Mouse (Mus musculus): ENCODE results near the gene Chrnb2.

DNA sequence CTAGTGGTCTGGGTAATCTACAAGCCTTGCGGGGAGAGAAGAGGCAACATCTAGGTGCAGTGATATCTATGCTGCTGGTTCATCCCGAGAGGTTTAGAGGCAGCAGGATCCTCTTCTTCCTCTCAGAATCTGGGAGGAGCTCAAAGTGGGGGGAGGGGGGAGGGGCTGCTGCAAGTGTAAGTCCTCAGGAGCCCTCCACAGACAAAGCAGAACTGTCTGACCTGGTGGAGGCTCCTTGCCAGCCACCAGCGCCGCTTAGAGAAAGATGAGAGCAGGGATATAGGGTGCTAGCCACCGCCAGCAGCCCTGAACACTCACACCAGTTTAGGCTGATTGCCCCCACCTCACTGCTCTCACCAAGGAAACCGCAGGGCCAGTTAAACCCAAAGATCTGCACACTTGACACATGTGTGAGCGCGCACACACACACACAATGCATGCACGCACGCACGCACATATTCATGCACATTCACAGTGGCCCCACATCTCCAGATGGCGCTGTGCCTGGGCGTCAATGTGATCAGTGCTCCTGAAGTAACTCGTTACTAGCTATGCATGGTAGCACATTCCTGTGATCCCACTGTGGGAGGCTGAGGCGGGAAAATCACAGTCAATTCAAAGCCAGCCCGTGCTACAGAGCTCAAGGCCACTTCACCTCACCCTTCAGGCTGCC lies 24.4 kb upstream of the Chrnb2 start:
- TF ChIP-seq CTCF (IDR thresholded peaks at IDR 0.05; ENCODE audit: borderline replicate concordance, control insufficient read depth, extremely low read depth, insufficient read depth, low read length, poor library complexity) (no peak), POLR2A (IDR thresholded peaks at IDR 0.05; ENCODE audit: control insufficient read depth, extremely low read depth, insufficient read depth, low read length, poor library complexity) (no peak)

All from thymus, adult 2 months (tissue).